Mouse (Mus musculus): ENCODE results near the gene Pth2.

DNA sequence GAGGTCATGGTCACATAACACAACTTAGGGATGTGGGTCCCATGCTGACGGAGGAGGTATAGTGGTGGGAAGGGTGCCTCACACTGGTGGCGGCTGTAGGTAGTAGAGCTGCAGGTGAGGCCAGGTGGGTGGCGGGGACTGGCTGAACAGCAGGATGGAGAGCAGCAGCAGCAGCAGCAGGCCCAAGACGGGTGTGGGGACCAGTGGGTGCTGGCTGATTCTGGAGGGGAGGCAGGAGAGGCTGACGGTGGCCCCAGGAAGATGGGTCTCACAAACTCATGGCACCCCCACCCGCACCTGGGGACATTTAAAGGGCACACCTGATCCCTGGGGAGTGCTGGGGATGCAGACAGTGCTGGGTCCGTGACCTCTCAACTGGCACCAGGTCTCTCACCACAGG lies 2.9 kb downstream of the Pth2 start:
- TF ChIP-seq CTCF (IDR thresholded peaks at IDR 0.05), result no peak
- TF ChIP-seq EP300 (IDR thresholded peaks at IDR 0.05; ENCODE audit: insufficient read depth, low read depth, low read length), result no peak

All from heart, adult 2 months (tissue).